Mouse (Mus musculus): Measurements from ENCODE around the gene Tcf19. TPM values are rescaled to one million over a fixed set of nuclear protein-coding genes. Genes with fewer than 3 reads are reported as not detected.

Gene Tcf19
- 0.34 TPM for polyA plus RNA-seq (2014; fragmentation: Illumina TruSeq; extraction: RNeasy Lipid Tissue Mini Kit (QIAGEN cat#74804); ENCODE audit: low read depth, low replicate concordance)

DNA sequence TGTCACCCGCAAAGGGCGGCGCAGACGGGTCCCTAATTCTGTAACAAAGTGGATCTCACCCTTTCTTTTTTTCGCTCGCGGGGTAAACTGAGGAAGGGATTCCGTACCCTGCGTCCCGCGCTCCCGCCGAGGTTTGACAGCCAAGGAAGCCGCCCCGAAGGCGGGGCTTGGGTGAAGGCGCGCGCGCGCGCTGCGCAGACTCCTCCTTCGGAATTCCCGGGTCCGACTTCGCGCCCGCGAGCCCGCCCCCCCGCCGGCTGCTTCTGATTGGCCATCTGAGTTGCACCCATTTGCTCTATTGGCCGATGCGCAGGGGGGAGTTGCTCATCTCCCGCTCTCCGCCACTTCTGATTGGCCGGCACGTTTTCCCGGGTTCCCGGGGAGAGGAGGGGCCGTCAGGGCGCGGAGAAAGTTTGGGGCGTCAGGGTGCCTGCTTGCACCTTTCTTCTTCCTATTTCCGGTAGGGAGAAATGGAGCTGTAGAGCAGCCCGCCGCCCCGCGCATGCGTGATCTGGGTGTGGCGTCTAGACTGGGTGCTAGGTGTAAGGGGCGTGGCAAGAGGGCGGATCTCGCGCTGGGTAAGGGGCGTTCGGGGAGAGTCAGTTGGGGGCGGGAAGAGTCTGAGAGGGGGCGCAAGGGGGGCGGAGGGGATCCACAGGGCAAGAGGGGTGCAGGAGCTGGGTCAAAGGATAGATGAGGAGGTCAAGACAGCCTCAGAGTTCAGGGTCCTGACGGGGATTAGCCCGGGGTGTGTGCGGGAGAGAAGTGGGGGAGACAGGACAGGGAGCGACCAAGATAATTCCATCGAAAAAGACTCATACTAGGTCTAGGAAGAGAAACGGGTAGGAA lies at the start of gene Tcf19, which contains the start of gene Cchcr1:
Gene Tcf19 (minus strand): TSS at position 173 of the 849 bp plus-strand sequence.
Gene Cchcr1 (plus strand): TSS at position 449 of the 849 bp plus-strand sequence.

DNA sequence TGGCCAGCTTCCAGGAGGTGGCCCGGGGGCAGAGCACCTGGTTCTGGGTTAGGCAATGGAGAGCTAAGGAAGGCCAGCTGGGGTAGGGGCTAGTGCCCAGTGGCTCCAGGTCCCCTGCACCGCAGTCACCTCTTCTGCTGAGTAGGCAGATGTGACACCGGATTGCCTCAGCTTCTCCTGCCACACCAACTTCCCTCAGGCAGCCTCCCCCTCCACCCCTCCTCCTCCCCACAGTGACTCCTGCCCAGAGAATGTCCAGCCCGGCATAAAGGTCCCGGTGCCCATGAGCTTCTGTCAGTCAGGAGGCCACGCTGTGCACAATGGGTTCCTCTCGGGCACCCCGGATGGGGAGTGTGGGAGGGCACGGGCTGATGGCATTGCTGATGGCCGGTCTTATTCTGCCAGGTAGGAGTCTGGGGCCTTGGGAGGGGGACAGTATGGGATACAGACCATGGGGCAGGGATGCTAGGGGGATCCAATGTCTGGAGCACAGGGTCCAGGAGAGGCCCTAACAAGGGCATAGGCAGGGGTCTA lies 35.3 kb upstream of the Tcf19 start, which contains the start of gene Cdsn:
Gene Cdsn (plus strand): TSS at position 248 of the 534 bp plus-strand sequence.

DNA sequence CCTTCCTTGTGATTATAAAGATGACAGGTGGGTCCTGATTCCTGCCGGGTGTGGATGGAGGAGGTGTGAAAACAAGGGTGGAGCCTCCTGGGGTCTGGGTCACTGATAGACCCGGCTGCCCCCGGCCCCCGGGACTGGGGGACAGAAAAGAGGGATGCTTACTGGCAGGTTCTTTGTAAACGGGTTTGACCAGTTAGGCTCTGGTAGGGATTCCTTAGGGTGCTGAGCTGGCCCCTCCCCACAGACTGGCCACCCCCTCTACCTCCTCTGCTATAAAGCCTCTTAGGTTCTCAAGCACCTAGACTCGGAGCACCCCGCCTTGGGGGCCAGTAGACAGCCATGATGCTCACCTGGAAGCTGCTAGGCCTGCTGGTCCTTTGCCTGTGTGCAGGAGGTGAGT lies 16.3 kb upstream of the Tcf19 start, which contains the start of gene Psors1c2:
Gene Psors1c2 (plus strand): TSS at position 301 of the 400 bp plus-strand sequence.

DNA sequence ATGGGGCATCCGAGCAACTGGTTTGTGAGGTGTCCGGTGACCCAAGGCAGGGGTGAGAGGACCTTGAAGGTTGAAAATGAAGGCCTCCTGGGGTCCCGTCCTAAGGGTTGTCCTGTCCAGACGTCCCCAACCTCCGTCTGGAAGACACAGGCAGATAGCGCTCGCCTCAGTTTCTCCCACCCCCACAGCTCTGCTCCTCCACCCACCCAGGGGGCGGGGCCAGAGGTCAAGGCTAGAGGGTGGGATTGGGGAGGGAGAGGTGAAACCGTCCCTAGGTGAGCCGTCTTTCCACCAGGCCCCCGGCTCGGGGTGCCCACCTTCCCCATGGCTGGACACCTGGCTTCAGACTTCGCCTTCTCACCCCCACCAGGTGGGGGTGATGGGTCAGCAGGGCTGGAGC lies 10.8 kb downstream of the Tcf19 start, which contains the start of gene Pou5f1:
Gene Pou5f1 (plus strand): TSS at position 243 of the 400 bp plus-strand sequence.

DNA sequence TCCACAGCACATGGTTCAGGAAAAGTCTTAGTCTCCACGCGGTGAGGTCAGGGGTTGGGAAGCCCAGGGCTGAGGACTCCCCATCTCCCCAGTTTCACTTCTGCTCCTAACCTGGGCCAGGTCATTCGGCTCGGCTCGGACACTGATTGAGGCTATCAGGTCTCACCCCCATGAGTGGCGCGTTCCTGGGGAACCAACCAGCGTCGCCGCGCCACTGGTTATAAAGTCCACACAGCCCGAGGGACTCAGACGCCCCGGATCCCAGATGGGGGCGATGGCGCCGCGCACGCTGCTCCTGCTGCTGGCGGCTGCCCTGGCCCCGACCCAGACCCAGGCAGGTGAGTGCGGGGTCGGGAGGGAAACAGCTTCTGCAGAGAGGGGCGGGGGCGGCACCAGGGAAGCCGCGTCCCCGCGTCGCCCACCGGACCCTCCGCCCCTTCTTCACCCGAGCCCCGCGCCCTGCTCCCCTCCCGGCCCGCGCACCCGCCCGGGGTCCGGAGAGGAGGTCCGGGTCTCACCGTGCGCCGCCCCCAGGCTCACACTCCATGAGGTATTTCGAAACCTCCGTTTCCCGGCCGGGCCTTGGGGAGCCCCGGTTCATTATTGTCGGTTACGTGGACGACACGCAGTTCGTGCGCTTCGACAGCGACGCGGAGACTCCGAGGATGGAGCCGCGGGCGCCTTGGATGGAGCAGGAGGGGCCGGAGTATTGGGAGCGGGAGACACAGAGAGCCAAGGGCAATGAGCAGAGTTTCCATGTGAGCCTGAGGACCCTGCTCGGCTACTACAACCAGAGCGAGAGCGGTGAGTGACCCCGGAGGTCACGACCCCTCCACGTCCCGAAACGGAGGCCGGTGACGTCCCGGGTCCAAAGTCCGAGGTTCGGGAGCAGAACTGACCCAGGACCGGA lies 46.5 kb downstream of the Tcf19 start, which contains the start of gene H2-Q10:
Gene H2-Q10 (plus strand): TSS at position 248 of the 910 bp plus-strand sequence.

Other genes starting within 250 kb of the Tcf19 start
- gene H2-Q1, start 196.4 kb downstream of the Tcf19 start, polyA plus RNA-seq (2014; fragmentation: Illumina TruSeq; extraction: RNeasy Lipid Tissue Mini Kit (QIAGEN cat#74804); ENCODE audit: low read depth, low replicate concordance) = 18.4 TPM
- gene H2-Q2, start 174.6 kb downstream of the Tcf19 start, polyA plus RNA-seq (2014; fragmentation: Illumina TruSeq; extraction: RNeasy Lipid Tissue Mini Kit (QIAGEN cat#74804); ENCODE audit: low read depth, low replicate concordance) = 2.7 TPM
- gene H2-Q4, start 137.2 kb downstream of the Tcf19 start, polyA plus RNA-seq (2014; fragmentation: Illumina TruSeq; extraction: RNeasy Lipid Tissue Mini Kit (QIAGEN cat#74804); ENCODE audit: low read depth, low replicate concordance) = 22.6 TPM
- 10.0 TPM for gene H2-Q6, start 92.0 kb downstream of the Tcf19 start, polyA plus RNA-seq (2014; fragmentation: Illumina TruSeq; extraction: RNeasy Lipid Tissue Mini Kit (QIAGEN cat#74804); ENCODE audit: low read depth, low replicate concordance)
- 6.8 TPM for gene H2-Q7, start 77.7 kb downstream of the Tcf19 start, polyA plus RNA-seq (2014; fragmentation: Illumina TruSeq; extraction: RNeasy Lipid Tissue Mini Kit (QIAGEN cat#74804); ENCODE audit: low read depth, low replicate concordance)
- gene H2-Q10, start 46.7 kb downstream of the Tcf19 start, polyA plus RNA-seq (2014; fragmentation: Illumina TruSeq; extraction: RNeasy Lipid Tissue Mini Kit (QIAGEN cat#74804); ENCODE audit: low read depth, low replicate concordance) = 511 TPM
- not detected for gene Pou5f1, start 10.8 kb downstream of the Tcf19 start, polyA plus RNA-seq (2014; fragmentation: Illumina TruSeq; extraction: RNeasy Lipid Tissue Mini Kit (QIAGEN cat#74804); ENCODE audit: low read depth, low replicate concordance)
- 0.61 TPM for gene Cchcr1, start 276 bp upstream of the Tcf19 start, polyA plus RNA-seq (2014; fragmentation: Illumina TruSeq; extraction: RNeasy Lipid Tissue Mini Kit (QIAGEN cat#74804); ENCODE audit: low read depth, low replicate concordance)
- not detected for gene Psors1c2, start 16.4 kb upstream of the Tcf19 start, polyA plus RNA-seq (2014; fragmentation: Illumina TruSeq; extraction: RNeasy Lipid Tissue Mini Kit (QIAGEN cat#74804); ENCODE audit: low read depth, low replicate concordance)
- gene Cdsn, start 35.3 kb upstream of the Tcf19 start, polyA plus RNA-seq (2014; fragmentation: Illumina TruSeq; extraction: RNeasy Lipid Tissue Mini Kit (QIAGEN cat#74804); ENCODE audit: low read depth, low replicate concordance) = not detected
- not detected for gene 2300002M23Rik, start 50.6 kb upstream of the Tcf19 start, polyA plus RNA-seq (2014; fragmentation: Illumina TruSeq; extraction: RNeasy Lipid Tissue Mini Kit (QIAGEN cat#74804); ENCODE audit: low read depth, low replicate concordance)
- gene Sfta2, start 84.7 kb upstream of the Tcf19 start, polyA plus RNA-seq (2014; fragmentation: Illumina TruSeq; extraction: RNeasy Lipid Tissue Mini Kit (QIAGEN cat#74804); ENCODE audit: low read depth, low replicate concordance) = not detected
- not detected for gene Gm9573, start 109.8 kb upstream of the Tcf19 start, polyA plus RNA-seq (2014; fragmentation: Illumina TruSeq; extraction: RNeasy Lipid Tissue Mini Kit (QIAGEN cat#74804); ENCODE audit: low read depth, low replicate concordance)
- not detected for gene Mucl3, start 126.9 kb upstream of the Tcf19 start, polyA plus RNA-seq (2014; fragmentation: Illumina TruSeq; extraction: RNeasy Lipid Tissue Mini Kit (QIAGEN cat#74804); ENCODE audit: low read depth, low replicate concordance)
- gene Vars2, start 150.8 kb upstream of the Tcf19 start, polyA plus RNA-seq (2014; fragmentation: Illumina TruSeq; extraction: RNeasy Lipid Tissue Mini Kit (QIAGEN cat#74804); ENCODE audit: low read depth, low replicate concordance) = 0.85 TPM
- gene Gtf2h4, start 156.9 kb upstream of the Tcf19 start, polyA plus RNA-seq (2014; fragmentation: Illumina TruSeq; extraction: RNeasy Lipid Tissue Mini Kit (QIAGEN cat#74804); ENCODE audit: low read depth, low replicate concordance) = 2.5 TPM
- gene Ddr1, start 187.8 kb upstream of the Tcf19 start, polyA plus RNA-seq (2014; fragmentation: Illumina TruSeq; extraction: RNeasy Lipid Tissue Mini Kit (QIAGEN cat#74804); ENCODE audit: low read depth, low replicate concordance) = 0.13 TPM